Mouse (Mus musculus): ENCODE results near the gene Ptgir. TPM values are rescaled to one million over a fixed set of nuclear protein-coding genes. Genes with fewer than 3 reads are reported as not detected.

The Ptgir gene
- total RNA-seq, 2 experiments from 2014 or later: 0.67 to 0.79 TPM

GRCm38 (mm10) chr7:16893612-16894011 is 12.7 kb upstream of the Ptgir start:
- DNase-seq: no peak
- no peak for TF ChIP-seq CTCF (IDR thresholded peaks at IDR 0.05)
- Histone ChIP-seq H3K4me3 (no peak overlapping the region), H3K27ac (no peak overlapping the region)
- intact Hi-C loops (cut with DNase I): no loop called here

DNA sequence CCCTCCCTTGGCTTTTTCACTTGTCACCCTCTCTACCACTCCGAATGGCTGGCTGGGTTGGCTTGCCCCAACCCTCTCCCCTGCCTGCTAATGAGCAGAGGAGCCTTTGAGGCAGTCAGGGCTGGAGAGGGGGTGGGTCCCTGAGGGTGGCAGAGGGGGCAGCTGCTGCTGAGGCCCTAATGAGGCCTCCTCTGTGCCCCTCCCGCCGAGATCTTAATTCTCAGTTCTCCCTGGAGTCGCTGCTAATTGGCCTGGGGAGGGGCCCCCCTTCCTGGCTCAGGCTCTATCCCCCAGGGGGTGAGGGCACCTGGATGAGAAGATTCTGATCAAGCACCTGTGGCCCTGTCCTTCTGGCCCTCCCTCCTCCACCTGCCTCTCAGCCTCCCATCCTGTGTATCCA is 12.0 kb upstream of the Ptgir start:
- no peak overlapping the region for H3K27ac ChIP-seq
- DNase-seq: no peak
- intact Hi-C loops (cut with DNase I): no loop called here
- H3K4me3 ChIP-seq: no peak overlapping the region
- TF ChIP-seq CTCF (IDR thresholded peaks at IDR 0.05): no peak

DNA sequence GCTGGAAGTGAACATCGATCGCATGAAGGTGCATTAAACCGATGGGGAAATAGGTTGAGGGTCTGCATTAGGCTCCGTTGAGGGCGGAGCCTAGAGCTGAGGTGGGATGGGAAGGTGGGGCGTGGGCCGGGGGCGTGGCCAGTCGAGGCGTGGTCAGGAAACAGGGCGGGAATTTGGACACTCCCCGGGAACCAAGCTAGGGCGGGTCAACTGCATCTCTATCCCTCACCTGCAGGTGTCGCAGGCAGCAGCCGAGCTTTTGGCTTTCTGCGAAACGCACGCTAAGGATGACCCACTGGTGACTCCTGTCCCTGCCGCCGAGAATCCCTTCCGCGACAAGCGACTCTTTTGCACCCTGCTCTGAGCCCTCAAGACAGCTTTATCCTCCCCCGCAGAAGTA is 11.3 kb upstream of the Ptgir start:
- Histone ChIP-seq H3K27ac (peak overlapping the region; percentile 21), H3K4me3 (peak overlapping the region; percentile 42)
- peak; percentile 87 for DNase-seq
- peak; percentile 92 for TF ChIP-seq CTCF (IDR thresholded peaks at IDR 0.05)
- intact Hi-C loops (cut with DNase I): loop anchor here (1.0 kb wide), 1 partner anchor 18 kb away; no protein-coding TSS in a partner anchor

DNA sequence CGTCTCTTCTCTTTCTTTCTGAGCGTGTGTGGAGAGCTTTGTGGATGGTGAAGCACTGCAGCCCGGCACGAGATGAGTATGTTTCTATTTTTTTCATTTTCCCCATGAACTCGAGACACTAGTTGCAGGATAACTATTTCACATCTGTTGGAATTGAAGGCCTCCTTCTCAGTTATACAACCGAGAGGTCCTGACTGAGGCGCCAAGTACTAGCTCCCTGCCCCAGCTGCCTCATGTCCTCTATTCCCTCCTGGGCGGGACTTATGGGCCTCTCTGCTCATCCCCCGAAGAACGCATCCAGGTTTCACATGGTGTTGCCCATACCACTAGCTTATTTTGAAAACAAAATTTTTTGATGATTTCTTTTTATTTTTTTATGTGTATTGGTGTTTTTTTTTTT is 10.8 kb upstream of the Ptgir start:
- TF ChIP-seq CTCF (IDR thresholded peaks at IDR 0.05): no peak
- Histone ChIP-seq H3K4me3 (peak overlapping the region; percentile 42), H3K27ac (peak overlapping the region; percentile 21)
- DNase-seq: no peak
- intact Hi-C loops (cut with DNase I): loop anchor here (1.0 kb wide), 1 partner anchor 18 kb away; no protein-coding TSS in a partner anchor

GRCm38 (mm10) chr7:16900526-16900925 is 5.8 kb upstream of the Ptgir start:
- peak; percentile 46 for DNase-seq
- Histone ChIP-seq H3K4me3 (no peak overlapping the region), H3K27ac (no peak overlapping the region)
- no peak for TF ChIP-seq CTCF (IDR thresholded peaks at IDR 0.05)
- intact Hi-C loops (cut with DNase I): no loop called here

GRCm38 (mm10) chr7:16903439-16903955 is 2.8 kb upstream of the Ptgir start:
- Histone ChIP-seq H3K4me3 (no peak overlapping the region), H3K27ac (peak overlapping the region; percentile 7; the same call in 1 of the 2 replicates)
- intact Hi-C loops (cut with DNase I): no loop called here
- no peak for TF ChIP-seq CTCF (IDR thresholded peaks at IDR 0.05)
- DNase-seq: no peak

GRCm38 (mm10) chr7:16904120-16904675 is 2.1 kb upstream of the Ptgir start:
- H3K27ac ChIP-seq: 0 out of 2 replicates have a peak overlapping the region, but pooled peaks have one; percentile 0
- DNase-seq: no peak
- TF ChIP-seq CTCF (IDR thresholded peaks at IDR 0.05): no peak
- no peak overlapping the region for H3K4me3 ChIP-seq
- intact Hi-C loops (cut with DNase I): no loop called here

- no peak for TF ChIP-seq CTCF (IDR thresholded peaks at IDR 0.05)
- Histone ChIP-seq H3K27ac (peak overlapping the region; percentile 75), H3K4me3 (no peak overlapping the region)
- intact Hi-C loops (cut with DNase I): loop anchor here (1.0 kb wide), 1 partner anchor 22 kb away; no protein-coding TSS in a partner anchor
- DNase-seq: peak; percentile 63
Measured at GRCm38 (mm10) chr7:16905491-16906021, 734 bp upstream of the Ptgir start.

DNA sequence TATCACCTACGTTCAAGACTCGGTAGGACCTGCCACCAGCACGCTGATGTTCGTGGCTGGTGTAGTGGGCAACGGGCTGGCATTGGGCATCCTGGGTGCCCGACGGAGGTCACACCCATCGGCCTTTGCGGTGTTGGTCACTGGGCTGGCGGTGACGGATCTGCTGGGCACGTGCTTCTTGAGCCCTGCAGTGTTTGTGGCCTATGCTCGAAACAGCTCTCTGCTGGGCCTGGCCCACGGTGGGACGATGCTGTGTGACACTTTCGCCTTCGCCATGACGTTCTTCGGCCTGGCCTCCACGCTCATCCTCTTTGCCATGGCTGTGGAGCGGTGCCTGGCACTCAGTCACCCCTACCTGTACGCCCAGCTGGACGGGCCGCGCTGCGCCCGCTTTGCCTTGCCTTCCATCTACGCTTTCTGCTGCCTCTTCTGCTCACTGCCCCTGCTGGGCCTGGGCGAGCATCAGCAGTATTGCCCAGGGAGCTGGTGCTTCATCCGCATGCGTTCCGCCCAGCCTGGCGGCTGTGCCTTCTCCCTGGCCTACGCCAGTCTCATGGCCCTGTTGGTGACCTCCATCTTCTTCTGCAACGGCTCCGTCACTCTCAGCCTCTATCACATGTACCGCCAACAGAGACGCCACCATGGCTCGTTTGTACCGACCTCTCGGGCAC is 734 bp downstream of the Ptgir start:
- DNase-seq: peak; percentile 31
- intact Hi-C loops (cut with DNase I): no loop called here
- Histone ChIP-seq H3K4me3 (peak overlapping the region; percentile 57), H3K27ac (peak overlapping the region; percentile 75)
- TF ChIP-seq CTCF (IDR thresholded peaks at IDR 0.05): no peak

DNA sequence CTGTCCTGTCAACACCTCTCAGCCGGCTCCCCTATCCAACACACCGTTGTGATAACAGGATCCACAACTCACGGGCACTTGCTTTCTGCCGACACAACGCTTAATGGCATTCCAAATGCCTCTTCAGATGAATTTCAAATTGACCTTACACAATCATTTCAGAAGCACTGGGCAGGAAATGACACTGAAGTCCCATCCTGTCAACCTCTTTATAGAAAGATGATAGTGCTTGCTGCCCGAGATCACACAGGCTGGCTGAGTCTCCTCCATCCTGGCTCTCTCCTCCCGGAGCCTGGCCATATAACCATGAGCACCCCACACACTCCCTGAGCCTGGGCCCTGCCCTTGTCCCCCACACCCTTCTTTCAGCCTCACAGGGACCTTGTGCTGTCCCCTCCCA is 1.6 kb downstream of the Ptgir start:
- peak overlapping the region; percentile 75 for H3K27ac ChIP-seq
- peak overlapping the region; percentile 57 for H3K4me3 ChIP-seq
- intact Hi-C loops (cut with DNase I): no loop called here
- TF ChIP-seq CTCF (IDR thresholded peaks at IDR 0.05): no peak
- no peak for DNase-seq

- peak overlapping the region; percentile 57 for H3K4me3 ChIP-seq
- intact Hi-C loops (cut with DNase I): no loop called here
- DNase-seq: no peak
- H3K27ac ChIP-seq: peak overlapping the region; percentile 75
- TF ChIP-seq CTCF (IDR thresholded peaks at IDR 0.05): no peak
Measured at GRCm38 (mm10) chr7:16908367-16908766, 2.1 kb downstream of the Ptgir start.

DNA sequence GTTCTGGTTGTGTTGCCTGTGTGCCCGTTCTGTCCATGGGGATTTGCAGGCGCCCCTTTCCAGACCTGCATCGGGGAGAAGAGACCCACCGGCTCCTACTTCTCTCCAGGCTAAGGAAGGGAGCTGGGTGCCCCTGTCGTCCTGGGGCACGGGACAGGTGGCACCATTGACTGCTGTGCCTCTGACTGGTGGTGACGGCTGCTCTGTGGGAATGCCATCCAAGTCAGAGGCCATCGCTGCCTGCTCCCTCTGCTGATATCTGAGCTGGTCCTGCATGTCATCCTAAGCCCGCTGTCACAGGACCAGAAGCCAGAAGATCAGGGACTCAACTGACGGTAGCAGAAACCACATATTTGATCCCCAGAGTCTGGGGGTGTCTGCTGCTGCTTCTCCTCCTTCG is 2.6 kb downstream of the Ptgir start:
- intact Hi-C loops (cut with DNase I): no loop called here
- peak overlapping the region; percentile 57 for H3K4me3 ChIP-seq
- TF ChIP-seq CTCF (IDR thresholded peaks at IDR 0.05): no peak
- H3K27ac ChIP-seq: peak overlapping the region; percentile 75
- DNase-seq: peak; percentile 57

DNA sequence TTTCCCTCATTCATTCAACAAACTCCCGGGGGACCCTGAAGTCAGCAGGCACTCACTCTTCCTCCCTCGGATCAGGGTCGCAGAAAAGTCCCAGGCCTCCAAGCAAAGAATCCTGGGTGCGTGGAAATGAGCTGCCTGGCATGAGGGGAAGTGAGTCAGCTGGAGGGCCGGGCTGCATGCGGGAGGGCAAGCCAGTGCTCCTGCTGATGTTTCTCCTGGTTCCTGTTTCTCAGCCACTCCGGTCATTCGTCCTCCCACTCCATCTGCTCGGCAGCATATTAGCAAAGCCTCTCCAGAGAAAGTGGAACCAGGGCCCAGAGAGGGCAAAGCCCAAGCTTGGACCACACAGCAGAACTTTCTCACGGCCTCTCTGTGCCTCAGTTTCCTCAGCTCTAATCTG is 3.6 kb downstream of the Ptgir start:
- H3K4me3 ChIP-seq: peak overlapping the region; percentile 57; the same call in 1 of the 2 replicates
- peak; percentile 50 for DNase-seq
- intact Hi-C loops (cut with DNase I): no loop called here
- H3K27ac ChIP-seq: peak overlapping the region; percentile 75
- TF ChIP-seq CTCF (IDR thresholded peaks at IDR 0.05): no peak
